Mouse (Mus musculus) liver, postnatal 0 days (tissue): ENCODE data around the gene Spsb1.

Source experiments
- CTCF ChIP-seq: sonication (generic); IDR thresholded peaks from 2 replicates; pipeline ENCODE4 v1.5.1; 2016; ENCODE audit warnings: antibody characterized with exemption, low read depth
- EP300 ChIP-seq: IDR thresholded peaks from 2 replicates; pipeline ENCODE4 v1.6.1; 2016; ENCODE audit warnings: antibody characterized with exemption, low read depth, mild to moderate bottlenecking

- TF ChIP-seq CTCF, result no peak
- TF ChIP-seq EP300, result no peak
These were observed 65.9 kb downstream of the Spsb1 start for GRCm38 (mm10) chr4:149888736-149889470.
